Mouse (Mus musculus) ES-Bruce4 (cell line): Measurements from ENCODE around the gene Vcl. TPM values are rescaled to one million over a fixed set of nuclear protein-coding genes. Genes with fewer than 3 reads are reported as not detected.

ENCODE experiments used
- H3K27ac ChIP-seq: 2 replicates; pipeline ENCODE4 v1.5.1; 2012; ENCODE audit warnings: low read length, inconsistent platforms; ENCODE audit not compliant: insufficient read depth
- H3K27me3 ChIP-seq: 2 replicates; pipeline ENCODE4 v1.6.1; 2012; ENCODE audit warnings: mild to moderate bottlenecking, low read length, inconsistent platforms; ENCODE audit not compliant: control insufficient read depth, poor library complexity, insufficient read depth, severe bottlenecking
- H3K36me3 ChIP-seq: 2 replicates; pipeline ENCODE4 v1.6.1; 2012; ENCODE audit warnings: inconsistent platforms, mild to moderate bottlenecking, low read length, moderate library complexity; ENCODE audit not compliant: control insufficient read depth, poor library complexity, insufficient read depth, severe bottlenecking
- H3K4me1 ChIP-seq: one replicate; pipeline ENCODE4 v1.8.1; 2011; ENCODE audit warnings: low read length; ENCODE audit not compliant: control insufficient read depth, insufficient read depth
- H3K4me3 ChIP-seq: 2 replicates; pipeline ENCODE4 v1.5.1; 2011; ENCODE audit warnings: low read depth, mild to moderate bottlenecking, low read length
- H3K9ac ChIP-seq: 2 replicates; pipeline ENCODE4 v1.6.1; 2012; ENCODE audit warnings: low read depth, mild to moderate bottlenecking, inconsistent platforms; ENCODE audit not compliant: poor library complexity, severe bottlenecking
- H3K9me3 ChIP-seq: replicated peaks from 2 replicates; pipeline ENCODE4 v1.6.1; 2012; ENCODE audit warnings: mild to moderate bottlenecking, low read length, inconsistent platforms; ENCODE audit not compliant: control insufficient read depth, poor library complexity, insufficient read depth, severe bottlenecking
- CTCF ChIP-seq: IDR thresholded peaks from one replicate; pipeline ENCODE4 v1.8.1; 2011; ENCODE audit warnings: low read depth, low read length
- EP300 ChIP-seq: IDR thresholded peaks from 2 replicates; pipeline ENCODE4 v1.6.1; 2011; ENCODE audit warnings: low read depth, low read length; ENCODE audit not compliant: insufficient read depth
- POLR2A ChIP-seq: IDR thresholded peaks from one replicate; pipeline ENCODE4 v1.8.1; 2011; ENCODE audit warnings: low read length; ENCODE audit not compliant: insufficient read depth
- polyA plus RNA-seq: library from polyadenylated mRNA; stranded (reverse); fragments of >200 nt; gene quantifications from 2 replicates; pipeline ENCODE4 v1.2.4, GENCODE M21; 2011; ENCODE audit warnings: low read depth; ENCODE audit not compliant: missing spikeins, insufficient read depth, insufficient read length

Gene Vcl
- polyA plus RNA-seq, 1 experiment: 123 TPM

DNA sequence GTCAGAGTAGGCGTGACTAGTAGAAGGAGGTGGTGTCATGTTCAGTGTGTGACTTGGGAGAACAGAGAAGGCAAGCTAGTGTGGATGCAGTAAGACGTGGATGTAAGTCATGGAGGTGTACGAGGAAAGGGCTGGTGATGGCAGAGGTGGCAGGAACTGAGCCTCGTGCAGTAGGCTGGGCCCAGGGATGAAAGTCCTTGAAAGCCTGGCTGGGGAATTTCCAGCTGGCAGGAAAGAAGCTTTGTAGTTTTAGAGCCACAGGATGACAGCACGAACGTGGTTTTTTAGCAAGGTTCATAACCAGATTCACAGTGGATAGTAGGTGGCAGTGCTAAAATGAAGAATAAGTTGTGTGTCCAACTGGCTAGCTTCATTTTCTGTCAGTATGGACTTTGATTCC is 41.2 kb downstream of the Vcl start:
- H3K9me3 ChIP-seq: no peaks in the 10 kb centered on the region
- H3K9ac ChIP-seq: no peak overlapping the region
- H3K4me3 ChIP-seq: no peak overlapping the region
- TF ChIP-seq EP300 (no peak), POLR2A (no peak)
- no peaks in the 10 kb centered on the region for H3K4me1 ChIP-seq
- H3K36me3 ChIP-seq: no peaks in the 10 kb centered on the region
- H3K27me3 ChIP-seq: no peaks in the 10 kb centered on the region
- H3K27ac ChIP-seq: no peak overlapping the region

DNA sequence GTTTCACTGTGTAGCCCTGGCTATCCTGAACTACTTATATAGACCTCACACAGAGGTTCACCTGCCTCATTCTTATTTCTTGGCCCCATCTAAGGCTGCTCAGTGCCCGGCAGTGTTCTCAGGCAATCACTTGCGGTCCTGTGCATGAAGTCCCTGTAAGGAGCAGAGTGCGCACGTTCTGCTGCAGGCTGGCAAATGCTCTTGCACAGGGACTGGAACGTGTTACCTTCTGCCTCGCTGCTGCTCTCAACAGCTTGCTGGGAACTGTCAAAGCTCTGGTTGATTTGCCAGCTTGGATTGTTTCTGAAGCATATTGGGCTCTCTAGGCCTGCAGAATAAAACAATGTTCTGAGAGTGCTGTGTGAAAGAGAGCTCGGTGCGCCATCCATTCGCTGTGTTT is 41.7 kb downstream of the Vcl start:
- TF ChIP-seq EP300: no peak
- Histone ChIP-seq H3K9me3 (no peaks in the 10 kb centered on the region), H3K9ac (no peak overlapping the region), H3K27ac (no peak overlapping the region), H3K4me1 (no peaks in the 10 kb centered on the region), H3K36me3 (no peaks in the 10 kb centered on the region), H3K27me3 (no peaks in the 10 kb centered on the region), H3K4me3 (no peak overlapping the region)

DNA sequence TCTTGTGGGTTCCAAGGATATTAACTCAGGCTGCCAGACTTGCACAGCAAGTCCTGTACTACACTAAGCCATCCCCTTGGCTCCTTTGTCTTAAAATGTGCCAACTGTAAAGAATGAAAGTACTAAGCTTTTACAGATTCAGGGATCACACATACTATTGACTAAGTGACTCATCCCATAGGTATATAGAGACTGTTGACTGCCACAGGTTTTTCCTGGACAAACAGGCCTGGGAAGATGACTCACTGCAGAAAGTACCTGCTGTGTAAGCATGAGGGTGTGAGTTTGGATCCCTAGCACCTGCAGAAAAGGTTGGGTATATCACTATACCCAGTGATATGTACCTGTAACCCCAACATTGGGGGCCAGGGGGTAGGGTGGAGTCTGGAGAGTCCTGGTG is 44.6 kb downstream of the Vcl start:
- Histone ChIP-seq H3K9me3 (no peaks in the 10 kb centered on the region), H3K36me3 (no peaks in the 10 kb centered on the region), H3K27ac (no peak overlapping the region), H3K9ac (no peak overlapping the region), H3K4me3 (no peak overlapping the region), H3K27me3 (no peaks in the 10 kb centered on the region), H3K4me1 (no peaks in the 10 kb centered on the region)
- no peak for TF ChIP-seq CTCF
- no peak for TF ChIP-seq EP300
- TF ChIP-seq POLR2A: no peak

DNA sequence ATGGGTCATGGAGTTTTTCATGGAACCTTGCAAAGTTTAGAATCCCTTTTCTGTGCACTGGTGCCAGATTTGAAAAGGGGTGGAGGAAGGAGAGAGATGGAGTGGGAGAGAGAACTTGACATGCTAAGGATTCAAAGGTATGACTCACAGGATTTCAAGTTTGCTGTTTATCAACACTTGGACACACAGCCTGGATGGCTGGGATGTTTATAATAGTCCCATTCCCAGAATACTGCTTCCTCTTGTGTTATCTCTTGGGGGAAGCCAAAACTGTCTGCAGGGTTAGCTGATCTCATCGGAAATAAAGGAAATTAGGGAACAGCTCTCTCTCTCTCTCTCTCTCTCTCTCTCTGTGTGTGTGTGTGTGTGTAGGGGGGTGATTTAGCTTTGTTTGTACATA is 47.5 kb downstream of the Vcl start:
- Histone ChIP-seq H3K27ac (no peak overlapping the region), H3K27me3 (no peaks in the 10 kb centered on the region), H3K36me3 (no peaks in the 10 kb centered on the region), H3K4me1 (no peaks in the 10 kb centered on the region), H3K9me3 (no peaks in the 10 kb centered on the region), H3K9ac (no peak overlapping the region), H3K4me3 (no peak overlapping the region)
- TF ChIP-seq EP300 (no peak), CTCF (no peak)

DNA sequence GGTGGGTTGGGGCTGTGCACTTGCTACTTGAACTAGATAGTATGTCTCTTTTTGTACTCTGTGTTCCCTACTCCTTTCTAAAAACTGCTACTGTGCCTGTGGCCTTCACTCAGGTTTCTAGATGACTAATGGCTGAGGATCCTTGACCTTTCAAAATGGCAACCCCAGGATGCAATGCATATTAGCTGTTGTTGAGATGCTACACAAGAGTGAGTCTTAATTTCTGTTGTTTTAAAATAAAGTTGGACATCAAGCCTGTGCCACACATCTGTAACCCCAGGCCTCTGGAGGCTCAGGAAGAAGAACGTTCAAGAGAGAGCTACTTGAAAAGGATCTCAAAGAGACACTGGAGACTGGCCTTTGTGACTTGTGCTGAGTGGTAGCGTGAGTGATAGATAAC is 48.5 kb downstream of the Vcl start:
- TF ChIP-seq EP300: no peak
- no peak for TF ChIP-seq CTCF
- no peak for TF ChIP-seq POLR2A
- no peak overlapping the region for H3K4me3 ChIP-seq
- H3K9ac ChIP-seq: no peak overlapping the region
- no peaks in the 10 kb centered on the region for H3K27me3 ChIP-seq
- H3K27ac ChIP-seq: no peak overlapping the region
- no peaks in the 10 kb centered on the region for H3K36me3 ChIP-seq
- no peaks in the 10 kb centered on the region for H3K4me1 ChIP-seq
- no peaks in the 10 kb centered on the region for H3K9me3 ChIP-seq

DNA sequence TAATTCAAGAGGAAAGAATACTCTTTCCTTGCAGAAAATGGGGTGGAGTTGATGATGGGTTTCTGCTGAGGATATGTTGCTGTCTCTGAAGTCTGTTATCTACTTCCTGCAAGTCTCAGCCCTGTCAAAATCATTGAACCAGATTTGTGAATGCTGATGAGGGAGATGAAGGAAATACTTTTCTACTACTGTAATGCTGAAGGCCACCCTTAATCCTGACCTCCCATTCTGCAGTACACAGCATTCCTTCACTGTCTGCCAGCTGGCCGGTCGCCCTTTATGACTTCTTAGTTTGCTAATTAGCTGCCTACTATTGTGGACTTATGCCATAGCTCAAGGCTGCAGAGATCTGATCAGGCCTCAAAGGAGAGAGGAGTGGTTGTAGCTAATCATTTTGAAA is 54.6 kb downstream of the Vcl start:
- no peaks in the 10 kb centered on the region for H3K27me3 ChIP-seq
- H3K9ac ChIP-seq: no peak overlapping the region
- H3K36me3 ChIP-seq: no peaks in the 10 kb centered on the region; the same call in 1 of the 2 replicates
- no peaks in the 10 kb centered on the region for H3K4me1 ChIP-seq
- no peak for TF ChIP-seq EP300
- no peak for TF ChIP-seq CTCF
- no peak for TF ChIP-seq POLR2A
- no peaks in the 10 kb centered on the region for H3K9me3 ChIP-seq
- H3K4me3 ChIP-seq: no peak overlapping the region
- no peak overlapping the region for H3K27ac ChIP-seq
